Comparison of ENCODE assay signal across 8 mouse cellular contexts in genomic region chr10:82986993-82987349, GRCm38 (mm10). TPM values are rescaled to one million over a fixed set of nuclear protein-coding genes. Genes with fewer than 3 reads are reported as not detected.
DNase-seq lines count a peak whose midpoint lies in the region; ATAC-seq and TF ChIP-seq lines count a peak whose summit lies in the region.

No protein-coding gene starts in this region.

- peak overlapping the region; percentile 81 for H3K9ac ChIP-seq in heart, embryonic 15.5 days

- H3K36me3 ChIP-seq in heart, embryonic 15.5 days = no peaks in the 10 kb centered on the region
- peaks cover 23% of the 10 kb centered on the region for H3K36me3 ChIP-seq in G1E (replicated peaks)
- H3K36me3 ChIP-seq in hindbrain, embryonic 10.5 days = no peaks in the 10 kb centered on the region
- H3K36me3 ChIP-seq in midbrain, embryonic 10.5 days = no peaks in the 10 kb centered on the region

- WGBS in heart, embryonic 15.5 days = 25% methylated on average over 8 of the region's 8 CpGs
- WGBS in hindbrain, embryonic 10.5 days = 33% methylated on average over 8 of the region's 8 CpGs
- 33% methylated on average over 8 of the region's 8 CpGs for WGBS in midbrain, embryonic 10.5 days

- no peak for ATAC-seq in heart, embryonic 15.5 days (replicated peaks; ENCODE audit: insufficient number of reproducible peaks, insufficient read depth, low FRiP score, low read depth)
- ATAC-seq in G1E (ENCODE audit: extremely low read depth, insufficient number of reproducible peaks, low FRiP score, poor library complexity, severe bottlenecking) = no peak

- peaks cover 52% of the 10 kb centered on the region for H3K4me1 ChIP-seq in heart, embryonic 15.5 days (replicated peaks)
- peaks cover 79% of the 10 kb centered on the region for H3K4me1 ChIP-seq in G1E (ENCODE audit: insufficient read depth, low read depth, low read length)
- peaks cover 57% of the 10 kb centered on the region for H3K4me1 ChIP-seq in hindbrain, embryonic 10.5 days (replicated peaks)
- peaks cover 55% of the 10 kb centered on the region for H3K4me1 ChIP-seq in midbrain, embryonic 10.5 days

- no peaks in the 10 kb centered on the region for H3K9me3 ChIP-seq in heart, embryonic 15.5 days (replicated peaks)
- H3K9me3 ChIP-seq in G1E (replicated peaks) = no peaks in the 10 kb centered on the region
- H3K9me3 ChIP-seq in hindbrain, embryonic 10.5 days = no peaks in the 10 kb centered on the region
- no peaks in the 10 kb centered on the region for H3K9me3 ChIP-seq in midbrain, embryonic 10.5 days (replicated peaks)

- TF ChIP-seq CTCF in G1E (IDR thresholded peaks at IDR 0.05; ENCODE audit: low read depth, low read length) = no peak

- peak overlapping the region; percentile 98 for H3K4me2 ChIP-seq in heart, embryonic 15.5 days

- H3K4me3 ChIP-seq in heart, embryonic 15.5 days = peak overlapping the region; percentile 88
- H3K4me3 ChIP-seq in G1E (ENCODE audit: low read depth, low read length) = peak overlapping the region; percentile 90
- peak overlapping the region; percentile 73 for H3K4me3 ChIP-seq in hindbrain, embryonic 10.5 days
- H3K4me3 ChIP-seq in midbrain, embryonic 10.5 days = peak overlapping the region; percentile 76

- H3K27me3 ChIP-seq in heart, embryonic 15.5 days = peaks cover 18% of the 10 kb centered on the region
- H3K27me3 ChIP-seq in G1E (ENCODE audit: insufficient read depth, low read length) = peaks cover 18% of the 10 kb centered on the region
- peaks cover 46% of the 10 kb centered on the region for H3K27me3 ChIP-seq in hindbrain, embryonic 10.5 days (ENCODE audit: insufficient read depth, poor library complexity, severe bottlenecking)
- peaks cover 75% of the 10 kb centered on the region for H3K27me3 ChIP-seq in midbrain, embryonic 10.5 days (ENCODE audit: low read depth, poor library complexity, severe bottlenecking)

- no peak for DNase-seq in heart, adult 8-10 months (ENCODE audit: low spot score)
- no peak for DNase-seq in G1E (ENCODE audit: low spot score)
- no peak for DNase-seq in hindbrain, embryonic 10.5 days (ENCODE audit: low spot score)
- DNase-seq in midbrain, embryonic 10.5 days (ENCODE audit: low spot score) = no peak
- no peak for DNase-seq in ovary, postnatal 14 days (ENCODE audit: low spot score)
- no peak for DNase-seq in adrenal gland, postnatal 36 days
- no peak for DNase-seq in spleen, postnatal 14 days (ENCODE audit: low spot score in 2 of 2)

- peak overlapping the region; percentile 87; the same call in 1 of the 2 replicates for H3K27ac ChIP-seq in heart, embryonic 15.5 days
- no peak overlapping the region; the same call in 1 of the 2 replicates for H3K27ac ChIP-seq in hindbrain, embryonic 10.5 days
- 0 out of 2 replicates have a peak overlapping the region, but pooled peaks have one; percentile 84 for H3K27ac ChIP-seq in midbrain, embryonic 10.5 days (replicated peaks)

RNA-seq across cellular contexts. Expression of gene Chst11, which starts 1.7 kb away (rescaled TPM):
- 2.0 and 2.1 TPM in 2 replicates for polyA plus RNA-seq in heart, embryonic 15.5 days (2015; fragmentation: Nextera tagmentation; extraction: Ambion mirVana)
- 1 to 10 TPM; 2.1 to 3.1 (median 2.7) TPM for total RNA-seq in heart, adult 8-10 months (2022)
- 38.2 and 44.7 TPM in 2 replicates for total RNA-seq in G1E (2014; fragmentation: Nextera tagmentation)
- 41.5 and 44.6 TPM in 2 replicates for total RNA-seq in G1E (2017)
- polyA plus RNA-seq in G1E (2012) = 13.1 and 15.6 TPM in 2 replicates
- polyA plus RNA-seq in hindbrain, embryonic 10.5 days (2016; fragmentation: Nextera tagmentation; extraction: Ambion mirVana) = 1.1 and 1.4 TPM in 2 replicates
- 0.94 and 1.1 TPM in 2 replicates for polyA plus RNA-seq in midbrain, embryonic 10.5 days (2016; fragmentation: Nextera tagmentation; extraction: Ambion mirVana)
- total RNA-seq in adrenal gland, postnatal 36 days (2021) = 10 to 100 TPM; 40.8 to 75.4 TPM
